Mouse (Mus musculus) limb, embryonic 15.5 days (tissue): ENCODE measurements around the gene Mxra7. TPM values are rescaled to one million over a fixed set of nuclear protein-coding genes. Genes with fewer than 3 reads are reported as not detected.

Experiments used
- ATAC-seq: fragments of 200-750 bp; cut with Nextera tagmentation; 2 replicates; pipeline ENCODE4 v1.8.0; 2017; ENCODE audit warnings: low read depth, moderate TSS enrichment; ENCODE audit not compliant: insufficient number of reproducible peaks, low FRiP score, low TSS enrichment
- H3K27ac ChIP-seq: fragments of 300-500 bp; sonication (generic); 2 replicates; pipeline ENCODE4 v1.5.1; 2015; ENCODE audit warnings: moderate library complexity, mild to moderate bottlenecking, inconsistent platforms
- H3K27me3 ChIP-seq: fragments of 300-500 bp; sonication (generic); 2 replicates; pipeline ENCODE4 v1.6.1; 2015; ENCODE audit warnings: inconsistent platforms
- H3K36me3 ChIP-seq: fragments of 300-500 bp; sonication (generic); 2 replicates; pipeline ENCODE4 v1.6.1; 2015; ENCODE audit warnings: inconsistent platforms
- H3K4me1 ChIP-seq: fragments of 300-500 bp; sonication (generic); 2 replicates; pipeline ENCODE4 v1.6.1; 2015; ENCODE audit warnings: inconsistent platforms
- H3K4me2 ChIP-seq: fragments of 300-500 bp; sonication (generic); 2 replicates; pipeline ENCODE4 v1.6.1; 2015; ENCODE audit warnings: mild to moderate bottlenecking, inconsistent platforms
- H3K4me3 ChIP-seq: fragments of 300-500 bp; sonication (generic); 2 replicates; pipeline ENCODE4 v1.5.1; 2015; ENCODE audit warnings: mild to moderate bottlenecking, inconsistent platforms
- H3K9ac ChIP-seq: fragments of 300-500 bp; sonication (generic); 2 replicates; pipeline ENCODE4 v1.6.1; 2015; ENCODE audit warnings: inconsistent platforms
- H3K9me3 ChIP-seq: fragments of 300-500 bp; sonication (generic); 2 replicates; pipeline ENCODE4 v1.6.1; 2016; ENCODE audit warnings: inconsistent platforms
- WGBS: fragments of 180-500 bp; shearing (Covaris S2); methylation state at CpG from one replicate; pipeline ENCODE4 v1.1.7; 2015; 5-methylcytosine and 5-hydroxymethylcytosine counted together
- polyA plus RNA-seq: library from polyadenylated mRNA; unstranded; fragments of >200 nt; fragmentation: Nextera tagmentation; extraction: Ambion mirVana; gene quantifications from 2 replicates; pipeline ENCODE4 v1.2.1, GENCODE M21; 2015

The Mxra7 gene
- 17.1 and 18.6 TPM in 2 replicates for polyA plus RNA-seq

DNA sequence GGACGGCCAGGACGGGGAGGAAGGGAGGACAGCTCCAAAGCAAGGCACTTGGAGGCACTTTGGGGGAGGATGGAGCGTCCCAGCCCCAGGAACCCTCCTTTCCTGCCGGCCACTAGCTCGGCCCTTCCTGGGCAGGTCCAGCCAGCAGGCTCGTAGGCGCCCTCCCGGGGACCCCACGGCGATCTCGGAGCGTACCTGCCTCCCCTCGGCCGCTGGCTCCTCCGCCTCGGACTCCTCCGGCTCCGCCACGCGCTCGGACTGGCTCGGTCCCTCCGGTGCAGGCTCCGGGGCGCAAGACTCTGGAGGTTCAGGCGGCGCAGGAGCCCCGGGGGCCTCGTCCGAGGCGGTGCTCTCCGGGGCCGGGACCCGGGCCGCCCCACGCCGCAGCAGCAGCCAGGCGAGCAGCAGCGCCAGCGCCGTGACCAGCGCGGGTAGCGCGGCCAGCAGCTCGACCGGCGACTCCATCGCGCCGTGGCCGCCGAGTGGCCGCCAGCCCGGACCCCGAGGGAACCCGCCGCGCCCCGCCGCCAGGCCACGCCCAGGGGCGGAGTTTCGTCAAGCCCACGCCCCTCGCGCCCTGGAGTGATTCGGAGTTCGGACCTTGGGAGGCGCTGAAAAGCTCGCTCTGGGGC is at the start of gene Mxra7:
Gene Mxra7 (minus strand): TSS at position 513 of the 632 bp plus-strand sequence.
- 1% methylated on average over 64 of the region's 71 CpGs for WGBS
- no peak for ATAC-seq

DNA sequence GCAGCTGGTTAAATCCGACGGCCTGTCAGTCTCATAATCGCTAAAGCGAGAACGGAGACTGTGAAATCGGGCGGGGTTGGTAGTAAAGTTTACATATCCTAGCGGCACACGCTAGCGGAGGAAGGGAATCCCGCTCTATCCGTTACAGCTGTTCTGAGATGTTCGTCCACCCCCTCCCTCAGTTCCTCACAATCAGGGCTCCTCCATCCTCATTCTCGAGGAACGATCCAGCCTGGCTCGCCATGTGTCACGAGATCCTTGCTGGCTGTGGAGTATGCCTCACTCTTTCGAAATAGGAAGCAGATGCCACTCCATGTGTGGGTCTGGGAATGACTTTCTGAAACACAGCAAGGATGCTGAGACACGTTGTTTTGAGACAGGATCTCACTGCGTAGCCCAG is 46.1 kb upstream of the Mxra7 start:
- H3K9ac ChIP-seq = no peak overlapping the region
- H3K27ac ChIP-seq = peak overlapping the region; percentile 18; the same call in 1 of the 2 replicates

More for the DNA sequence above, at the start of gene Mxra7:
- H3K4me1 ChIP-seq = peaks cover 36% of the 10 kb centered on the region
- H3K27ac ChIP-seq = peak within 1 kb of the TSS; percentile 76
- H3K4me2 ChIP-seq = peak within 1 kb of the TSS; percentile 90
- H3K27me3 ChIP-seq = no peaks in the 10 kb centered on the region
- H3K36me3 ChIP-seq = peaks cover 3% of the 10 kb centered on the region
- no peaks in the 10 kb centered on the region for H3K9me3 ChIP-seq
- H3K4me3 ChIP-seq = peak within 1 kb of the TSS; percentile 70
- peak within 1 kb of the TSS; percentile 78 for H3K9ac ChIP-seq

DNA sequence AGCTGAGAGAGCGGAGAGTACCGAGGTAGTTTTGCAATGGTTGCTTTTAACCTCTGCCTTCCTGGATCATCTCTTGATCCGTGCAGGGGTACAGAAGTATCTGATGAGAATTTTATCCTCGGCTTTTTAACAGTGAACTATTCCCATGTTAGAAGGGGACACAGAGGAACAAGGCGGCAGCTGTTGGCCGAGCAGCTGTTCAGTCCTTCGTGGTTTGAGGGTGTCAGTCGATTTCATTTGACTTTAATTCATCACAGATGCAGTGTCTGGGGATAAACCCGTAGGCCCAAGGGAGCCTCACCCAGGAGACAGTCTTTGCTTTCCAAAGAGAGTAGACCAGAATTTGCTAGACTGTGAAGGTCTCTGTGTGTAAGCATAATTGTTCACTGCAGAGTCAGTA is 43.7 kb upstream of the Mxra7 start:
- H3K27ac ChIP-seq = no peak overlapping the region
- no peaks in the 10 kb centered on the region for H3K9me3 ChIP-seq
- H3K4me2 ChIP-seq = no peak overlapping the region
- H3K4me3 ChIP-seq = no peak overlapping the region
- peaks cover 2% of the 10 kb centered on the region for H3K4me1 ChIP-seq
- no peak overlapping the region for H3K9ac ChIP-seq
- no peak for ATAC-seq
- H3K27me3 ChIP-seq = no peaks in the 10 kb centered on the region
- 53% methylated on average over 9 of the region's 9 CpGs for WGBS
- H3K36me3 ChIP-seq = peaks cover 67% of the 10 kb centered on the region

More for the DNA sequence above, 46.1 kb upstream of the Mxra7 start:
- peaks cover 2% of the 10 kb centered on the region for H3K4me1 ChIP-seq
- peaks cover 53% of the 10 kb centered on the region for H3K36me3 ChIP-seq
- no peak overlapping the region for H3K4me2 ChIP-seq
- H3K27me3 ChIP-seq = no peaks in the 10 kb centered on the region
- H3K9me3 ChIP-seq = no peaks in the 10 kb centered on the region
- peak; percentile 21; the same call in 1 of the 2 replicates for ATAC-seq
- WGBS = 65% methylated on average over 20 of the region's 20 CpGs
- no peak overlapping the region for H3K4me3 ChIP-seq

DNA sequence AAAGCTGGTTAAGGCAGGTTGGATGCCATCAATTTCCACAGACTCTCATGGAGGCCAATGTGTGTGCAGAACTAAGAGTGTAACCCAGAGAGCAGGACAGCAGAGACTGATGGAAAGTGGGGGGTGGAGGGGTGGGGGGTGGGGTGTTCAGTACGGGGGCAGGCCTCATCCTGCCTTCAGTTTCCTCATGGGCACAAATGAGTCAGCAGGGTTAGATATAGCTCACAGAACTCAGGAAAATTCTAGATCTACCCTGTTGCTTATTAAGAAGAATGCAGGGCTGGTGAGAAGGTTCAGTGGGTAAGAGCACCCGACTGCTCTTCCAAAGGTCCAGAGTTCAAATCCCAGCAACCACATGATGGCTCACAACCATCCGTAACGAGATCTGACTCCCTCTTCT is 41.8 kb upstream of the Mxra7 start:
- H3K9me3 ChIP-seq = no peaks in the 10 kb centered on the region
- peaks cover 2% of the 10 kb centered on the region for H3K4me1 ChIP-seq
- ATAC-seq = no peak
- H3K9ac ChIP-seq = no peak overlapping the region
- H3K36me3 ChIP-seq = peaks cover 84% of the 10 kb centered on the region
- H3K27ac ChIP-seq = no peak overlapping the region
- H3K4me2 ChIP-seq = no peak overlapping the region
- 80% methylated on average over 4 of the region's 4 CpGs for WGBS
- no peaks in the 10 kb centered on the region for H3K27me3 ChIP-seq
- no peak overlapping the region for H3K4me3 ChIP-seq

DNA sequence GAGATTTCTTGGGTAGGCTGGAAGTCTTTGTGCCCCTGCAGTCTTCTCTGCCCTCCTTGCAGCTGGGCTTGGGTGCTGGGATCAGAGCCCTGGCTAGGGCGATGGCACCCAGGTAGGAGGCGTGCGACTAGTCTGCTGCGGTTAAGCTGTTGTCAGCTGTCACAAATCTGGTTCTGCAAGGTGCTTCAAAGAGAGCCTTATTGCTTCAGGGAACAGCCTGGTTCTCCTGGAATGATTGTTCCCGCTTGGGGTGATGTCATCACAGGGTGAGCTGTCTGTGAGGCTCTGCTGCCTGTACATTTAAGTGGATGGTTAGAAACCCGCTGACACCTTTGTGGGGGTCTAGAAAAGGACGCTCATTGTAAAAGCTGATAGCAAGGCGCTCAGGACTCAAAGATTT is 41.4 kb upstream of the Mxra7 start:
- no peak overlapping the region for H3K4me2 ChIP-seq
- no peak overlapping the region for H3K27ac ChIP-seq
- no peak; the same call in 1 of the 2 replicates for ATAC-seq
- H3K4me3 ChIP-seq = no peak overlapping the region
- 76% methylated on average over 8 of the region's 8 CpGs for WGBS
- H3K9ac ChIP-seq = no peak overlapping the region
- H3K27me3 ChIP-seq = no peaks in the 10 kb centered on the region
- H3K4me1 ChIP-seq = peaks cover 2% of the 10 kb centered on the region
- peaks cover 84% of the 10 kb centered on the region for H3K36me3 ChIP-seq
- H3K9me3 ChIP-seq = no peaks in the 10 kb centered on the region

DNA sequence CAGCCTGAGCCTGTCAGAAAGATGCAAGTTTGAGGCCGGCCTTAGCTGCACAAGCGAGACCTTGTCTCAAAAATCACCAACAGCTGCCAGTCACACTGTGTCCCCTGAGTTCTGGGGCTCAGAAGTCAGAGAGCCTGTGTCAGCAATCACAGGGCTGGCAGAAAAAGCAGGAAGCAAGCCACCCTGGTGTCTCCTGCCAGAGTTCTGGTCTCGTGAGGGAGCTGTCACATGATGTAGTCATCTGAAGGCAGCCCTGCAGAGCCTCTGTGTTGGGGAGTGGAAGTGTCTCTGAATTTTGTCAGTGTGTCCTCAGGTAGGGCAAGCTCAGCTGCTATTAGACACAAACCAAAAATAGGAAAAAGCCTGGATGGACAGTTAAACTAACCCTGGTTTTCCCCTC is 40.3 kb upstream of the Mxra7 start:
- Histone ChIP-seq H3K4me1 (peaks cover 2% of the 10 kb centered on the region; the same call in 1 of the 2 replicates), H3K9me3 (no peaks in the 10 kb centered on the region), H3K4me2 (no peak overlapping the region), H3K9ac (no peak overlapping the region), H3K4me3 (no peak overlapping the region), H3K27ac (no peak overlapping the region), H3K27me3 (no peaks in the 10 kb centered on the region), H3K36me3 (peaks cover 82% of the 10 kb centered on the region)
- no peak for ATAC-seq
- WGBS = 59% methylated on average over 3 of the region's 3 CpGs

DNA sequence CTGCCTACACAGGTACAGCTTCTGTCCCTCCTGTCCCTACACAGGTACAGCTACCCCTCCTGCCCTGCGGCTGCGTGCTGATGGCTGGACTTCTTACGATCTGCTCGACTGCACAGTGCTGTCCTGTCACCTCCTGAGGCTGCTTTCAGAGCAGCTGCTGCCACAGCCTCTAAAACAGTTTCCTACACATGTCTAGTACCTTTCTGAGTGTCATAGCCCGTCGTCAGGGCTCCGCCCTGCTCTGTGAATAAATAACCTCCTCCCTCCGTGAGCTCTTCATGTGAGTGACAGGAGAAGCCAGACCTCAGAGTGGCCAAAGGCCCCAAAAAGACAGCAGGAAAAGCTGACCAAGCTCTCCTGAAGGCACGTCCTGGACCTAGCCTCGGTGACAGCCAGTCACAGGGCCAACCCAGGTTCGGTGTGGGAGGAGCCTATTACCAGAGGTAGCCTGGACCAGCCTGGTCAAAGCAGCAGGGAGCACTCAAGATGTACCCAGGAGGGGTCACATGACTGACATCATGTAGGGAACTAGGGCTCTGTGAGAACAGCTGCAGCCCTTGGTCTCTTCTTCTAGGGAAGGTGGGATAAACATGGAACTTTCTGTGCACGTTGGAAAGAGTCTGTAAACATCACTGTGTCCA is 38.2 kb upstream of the Mxra7 start:
- H3K36me3 ChIP-seq = peaks cover 84% of the 10 kb centered on the region
- no peak overlapping the region for H3K9ac ChIP-seq
- no peaks in the 10 kb centered on the region for H3K27me3 ChIP-seq
- no peak overlapping the region for H3K4me2 ChIP-seq
- H3K9me3 ChIP-seq = no peaks in the 10 kb centered on the region
- no peak overlapping the region for H3K4me3 ChIP-seq
- WGBS = 76% methylated on average over 12 of the region's 12 CpGs
- no peak overlapping the region for H3K27ac ChIP-seq
- peaks cover 2% of the 10 kb centered on the region; the same call in 1 of the 2 replicates for H3K4me1 ChIP-seq
- no peak for ATAC-seq

DNA sequence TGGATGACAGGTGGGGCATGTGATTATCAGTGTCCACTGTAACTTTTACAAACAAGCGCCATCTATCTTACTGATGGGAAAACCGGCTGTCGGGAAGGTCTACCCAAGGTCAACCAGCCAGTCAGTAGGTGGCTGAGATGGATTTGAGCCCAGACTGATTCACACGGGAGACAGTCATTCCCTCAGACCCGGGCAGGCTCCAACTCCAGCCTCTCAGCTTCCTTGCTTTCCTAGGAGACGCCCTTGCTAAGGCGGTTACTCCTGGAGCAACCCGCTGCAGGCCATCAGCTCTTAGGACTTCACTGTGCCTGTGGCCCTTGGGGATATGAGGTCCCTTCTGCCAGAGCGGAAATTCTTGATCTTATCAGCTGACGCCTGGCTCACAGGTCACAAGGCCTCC is 36.6 kb upstream of the Mxra7 start:
- H3K9me3 ChIP-seq = no peaks in the 10 kb centered on the region
- no peak overlapping the region for H3K4me3 ChIP-seq
- no peak overlapping the region for H3K27ac ChIP-seq
- no peak overlapping the region for H3K4me2 ChIP-seq
- WGBS = 74% methylated on average over 10 of the region's 10 CpGs
- no peak overlapping the region for H3K9ac ChIP-seq
- H3K36me3 ChIP-seq = peaks cover 86% of the 10 kb centered on the region
- ATAC-seq = no peak
- H3K4me1 ChIP-seq = no peaks in the 10 kb centered on the region
- no peaks in the 10 kb centered on the region for H3K27me3 ChIP-seq

DNA sequence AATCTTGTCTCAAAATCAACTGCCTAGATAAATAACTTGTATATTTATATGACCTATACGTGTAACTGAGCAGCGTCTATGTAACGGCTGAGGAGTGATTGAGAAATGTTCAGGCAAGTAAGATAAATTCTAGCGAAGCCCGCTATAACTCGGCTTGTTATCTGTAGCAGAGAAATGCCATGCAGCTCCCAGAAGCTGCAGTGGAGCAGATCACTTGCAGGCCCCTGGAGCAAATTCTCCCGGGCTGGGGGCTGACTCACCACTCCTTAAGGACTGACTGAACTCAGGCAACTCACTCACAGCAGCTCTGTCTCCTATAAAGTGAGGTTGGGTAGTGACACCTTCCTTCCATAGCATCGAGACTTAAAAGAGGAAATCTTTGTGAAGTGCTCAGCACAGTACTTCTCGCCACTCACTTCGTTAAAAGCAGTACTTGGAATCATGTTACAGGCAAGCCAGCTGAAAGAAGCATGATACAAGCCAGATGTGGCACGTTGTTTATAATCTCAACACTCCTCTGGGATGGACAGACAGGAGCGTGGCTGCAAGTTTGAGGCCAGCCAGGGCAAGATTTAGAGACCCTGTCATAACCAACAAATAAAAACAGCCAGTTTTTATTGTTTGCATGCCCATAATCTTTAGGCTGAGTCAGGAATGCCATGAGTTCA is 29.5 kb upstream of the Mxra7 start:
- Histone ChIP-seq H3K36me3 (peaks cover 52% of the 10 kb centered on the region), H3K9me3 (no peaks in the 10 kb centered on the region), H3K4me3 (no peak overlapping the region), H3K4me2 (no peak overlapping the region), H3K27me3 (no peaks in the 10 kb centered on the region), H3K9ac (no peak overlapping the region), H3K27ac (no peak overlapping the region), H3K4me1 (peaks cover 12% of the 10 kb centered on the region)
- 45% methylated on average over 12 of the region's 12 CpGs for WGBS
- no peak for ATAC-seq

DNA sequence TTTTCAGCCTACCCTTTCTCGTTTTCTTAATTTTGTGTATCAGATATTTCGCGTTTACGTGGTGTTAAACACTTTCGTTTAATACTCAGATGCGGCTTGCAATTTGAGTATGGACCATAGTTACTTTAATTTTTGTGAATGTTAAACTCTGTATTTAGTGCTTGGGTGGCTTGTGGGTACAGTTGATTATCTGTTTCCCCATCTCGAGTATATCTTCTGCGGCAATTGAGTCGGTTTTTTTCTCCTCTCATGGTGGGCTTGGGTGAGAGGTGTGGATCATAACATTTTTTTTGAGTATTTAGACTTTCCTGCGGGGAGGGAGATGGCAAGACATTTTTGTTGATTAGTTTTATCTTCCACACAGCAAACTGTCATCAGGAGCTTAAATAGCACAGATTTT is 26.4 kb upstream of the Mxra7 start:
- Histone ChIP-seq H3K9ac (peak overlapping the region; percentile 77), H3K4me1 (peaks cover 19% of the 10 kb centered on the region), H3K36me3 (peaks cover 35% of the 10 kb centered on the region), H3K9me3 (no peaks in the 10 kb centered on the region), H3K27ac (peak overlapping the region; percentile 99; the same call in 1 of the 2 replicates), H3K4me3 (peak overlapping the region; percentile 98), H3K27me3 (no peaks in the 10 kb centered on the region), H3K4me2 (peak overlapping the region; percentile 48)
- 27% methylated on average over 10 of the region's 10 CpGs for WGBS
- ATAC-seq = no peak

DNA sequence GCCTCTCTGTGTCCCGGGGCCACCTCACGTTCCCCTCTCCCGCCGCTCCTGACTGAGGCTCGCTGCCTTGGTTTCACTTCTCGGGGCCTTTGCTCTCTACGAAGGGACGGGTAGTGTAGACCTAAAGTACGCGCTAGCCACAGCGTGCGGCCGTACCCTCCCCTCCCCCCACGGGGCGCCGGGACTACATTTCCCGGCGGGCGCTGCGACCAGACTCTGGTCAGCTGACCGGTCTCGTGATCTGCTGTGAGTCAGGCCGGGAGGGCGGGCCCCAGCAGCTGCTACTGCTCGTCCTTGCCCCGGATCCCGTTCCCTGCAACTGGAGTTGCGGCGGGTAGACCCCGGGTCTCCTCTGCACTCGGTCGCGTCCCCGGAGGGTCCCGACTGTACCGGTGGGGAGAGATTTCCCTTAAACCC is 25.7 kb upstream of the Mxra7 start:
- Histone ChIP-seq H3K36me3 (peaks cover 33% of the 10 kb centered on the region), H3K9ac (peak overlapping the region; percentile 77), H3K4me1 (peaks cover 19% of the 10 kb centered on the region), H3K9me3 (no peaks in the 10 kb centered on the region), H3K27ac (peak overlapping the region; percentile 99), H3K4me2 (peak overlapping the region; percentile 48), H3K4me3 (peak overlapping the region; percentile 98), H3K27me3 (no peaks in the 10 kb centered on the region)
- ATAC-seq = peak; percentile 90
- WGBS = under 1% methylated on average over 36 of the region's 36 CpGs
